Mouse (Mus musculus) limb, embryonic 11.5 days (tissue): Measurements from ENCODE around the gene Bicc1. TPM values are rescaled to one million over a fixed set of nuclear protein-coding genes. Genes with fewer than 3 reads are reported as not detected.
A peak's percentile ranks its signal among the peaks of the same experiment; 100 is the strongest.

Experiments
- ATAC-seq: fragments of 200-750 bp; cut with Nextera tagmentation; 2 replicates; pipeline ENCODE4 v1.8.0; 2017; ENCODE audit warnings: low read depth; ENCODE audit not compliant: insufficient number of reproducible peaks, low FRiP score, low TSS enrichment
- DNase-seq: peaks from one replicate; pipeline ENCODE4 v3.0.0-alpha.2; 2015; ENCODE audit warnings: low spot score
- H3K27ac ChIP-seq: fragments of 300-500 bp; sonication (generic); replicated peaks from 2 replicates; pipeline ENCODE4 v1.5.1; 2014; ENCODE audit warnings: low read depth, mild to moderate bottlenecking, low read length
- H3K27me3 ChIP-seq: fragments of 300-500 bp; sonication (generic); 2 replicates; pipeline ENCODE4 v1.6.1; 2014; ENCODE audit warnings: mild to moderate bottlenecking, low read length, mixed read lengths; ENCODE audit not compliant: control insufficient read depth, insufficient read depth
- H3K36me3 ChIP-seq: fragments of 300-500 bp; sonication (generic); 2 replicates; pipeline ENCODE4 v1.6.1; 2014; ENCODE audit warnings: mild to moderate bottlenecking, low read length, moderate library complexity, mixed read lengths; ENCODE audit not compliant: control insufficient read depth, insufficient read depth
- H3K4me1 ChIP-seq: fragments of 300-500 bp; sonication (generic); 2 replicates; pipeline ENCODE4 v1.6.1; 2014; ENCODE audit warnings: low read length, mixed read lengths; ENCODE audit not compliant: control insufficient read depth, insufficient read depth
- H3K4me2 ChIP-seq: fragments of 300-500 bp; sonication (generic); 2 replicates; pipeline ENCODE4 v1.6.1; 2014; ENCODE audit warnings: low read depth, mild to moderate bottlenecking, moderate library complexity; ENCODE audit not compliant: severe bottlenecking
- H3K4me3 ChIP-seq: fragments of 300-500 bp; sonication (generic); 2 replicates; pipeline ENCODE4 v1.5.1; 2014; ENCODE audit warnings: low read depth, low read length
- H3K9ac ChIP-seq: fragments of 300-500 bp; sonication (generic); 2 replicates; pipeline ENCODE4 v1.6.1; 2014; ENCODE audit warnings: mild to moderate bottlenecking, low read length
- H3K9me3 ChIP-seq: fragments of 300-500 bp; sonication (generic); 2 replicates; pipeline ENCODE4 v1.6.1; 2016; ENCODE audit warnings: low read length; ENCODE audit not compliant: control insufficient read depth
- WGBS: fragments of 180-500 bp; shearing (Covaris S2); extraction: QIAGEN DNeasy Blood & Tissue Kit; methylation state at CpG from one replicate; pipeline ENCODE4 v1.1.7; 2014; 5-methylcytosine and 5-hydroxymethylcytosine counted together
- polyA plus RNA-seq: library from polyadenylated mRNA; unstranded; fragments of >200 nt; fragmentation: Nextera tagmentation; extraction: Ambion mirVana; gene quantifications from 2 replicates; pipeline ENCODE4 v1.2.1, GENCODE M21; 2014

The Bicc1 gene
- polyA plus RNA-seq, 1 experiment from 2014 or later: 8.5 TPM

- no peak overlapping the region for H3K4me2 ChIP-seq
- H3K9ac ChIP-seq: no peak overlapping the region
- no peaks in the 10 kb centered on the region for H3K27me3 ChIP-seq
- no peak for DNase-seq
- no peaks in the 10 kb centered on the region for H3K4me1 ChIP-seq
- WGBS: 87% methylated on average over 6 of the region's 6 CpGs
- H3K36me3 ChIP-seq: no peaks in the 10 kb centered on the region
- no peaks in the 10 kb centered on the region for H3K9me3 ChIP-seq
- ATAC-seq: no peak
- no peak overlapping the region for H3K27ac ChIP-seq
- H3K4me3 ChIP-seq: no peak overlapping the region
These were observed 19.1 kb downstream of the Bicc1 start for GRCm38 (mm10) chr10:71140281-71140845.

GRCm38 (mm10) chr10:71138852-71139197 lies 20.7 kb downstream of the Bicc1 start:
- Histone ChIP-seq H3K36me3 (no peaks in the 10 kb centered on the region), H3K9ac (no peak overlapping the region), H3K27me3 (no peaks in the 10 kb centered on the region), H3K9me3 (no peaks in the 10 kb centered on the region), H3K27ac (no peak overlapping the region), H3K4me3 (no peak overlapping the region), H3K4me2 (no peak overlapping the region), H3K4me1 (no peaks in the 10 kb centered on the region)
- 79% methylated on average over 2 of the region's 2 CpGs for WGBS
- DNase-seq (no peak), ATAC-seq (no peak)

DNA sequence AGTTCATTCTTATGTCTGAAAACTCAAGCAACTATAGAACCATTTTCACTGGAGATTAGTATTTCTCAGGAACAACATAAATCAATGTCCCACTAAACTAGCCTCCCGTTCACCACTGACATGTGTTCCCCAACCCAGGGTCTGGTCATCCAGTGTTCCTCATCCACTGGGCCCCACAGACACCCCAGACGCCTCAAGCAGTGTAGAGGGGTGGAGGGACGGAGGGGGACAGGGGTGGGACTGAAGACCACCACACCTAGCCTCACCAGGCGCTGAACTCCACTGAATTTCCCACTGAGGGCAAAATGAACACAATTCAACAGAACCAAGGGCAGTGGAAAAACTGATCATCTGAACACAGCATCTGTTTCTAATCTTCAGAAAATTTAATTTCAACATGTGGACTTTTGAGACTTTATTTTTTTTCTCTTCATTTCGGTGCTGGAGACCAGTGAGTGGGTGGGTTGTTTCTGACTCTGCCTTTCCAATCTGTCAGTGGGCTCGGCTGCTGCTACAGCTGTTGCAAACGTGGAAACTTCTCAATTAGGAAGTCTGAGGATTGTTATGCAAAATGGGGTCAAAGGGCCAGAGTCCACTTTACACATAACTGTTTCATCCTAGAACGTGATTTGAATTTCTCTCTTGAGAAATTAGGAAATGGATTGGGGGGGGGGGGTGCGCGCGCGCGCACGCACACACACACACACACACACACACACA lies 21.2 kb downstream of the Bicc1 start:
- H3K4me2 ChIP-seq: no peak overlapping the region
- H3K9ac ChIP-seq: no peak overlapping the region
- no peaks in the 10 kb centered on the region for H3K27me3 ChIP-seq
- H3K36me3 ChIP-seq: no peaks in the 10 kb centered on the region
- H3K27ac ChIP-seq: no peak overlapping the region
- WGBS: 63% methylated on average over 14 of the region's 14 CpGs
- H3K9me3 ChIP-seq: no peaks in the 10 kb centered on the region
- DNase-seq: no peak
- no peaks in the 10 kb centered on the region for H3K4me1 ChIP-seq
- peak; percentile 65; the same call in 1 of the 2 replicates for ATAC-seq
- H3K4me3 ChIP-seq: no peak overlapping the region

DNA sequence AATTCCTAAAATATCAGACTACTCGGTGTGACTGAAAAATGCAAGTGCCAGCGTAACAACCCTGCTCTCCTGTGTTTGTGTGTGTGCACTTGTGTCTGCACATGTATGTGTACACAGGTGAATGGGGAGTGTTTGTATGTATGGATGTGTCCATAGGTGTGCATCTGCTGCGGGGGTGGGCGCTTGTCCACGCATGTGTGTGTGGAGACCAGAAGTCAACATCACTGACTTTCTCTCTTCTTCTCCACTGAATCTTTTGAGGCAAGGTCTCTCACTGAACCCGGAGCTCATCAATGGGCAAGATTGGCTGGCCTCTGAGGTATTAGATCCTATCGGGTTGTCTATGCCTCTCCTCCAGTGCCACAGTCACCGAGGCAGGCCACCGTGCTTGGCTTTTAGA lies 21.9 kb downstream of the Bicc1 start:
- WGBS: 93% methylated on average over 9 of the region's 9 CpGs
- DNase-seq (no peak), ATAC-seq (no peak)
- Histone ChIP-seq H3K9me3 (no peaks in the 10 kb centered on the region), H3K27ac (no peak overlapping the region), H3K9ac (no peak overlapping the region), H3K27me3 (no peaks in the 10 kb centered on the region), H3K4me1 (no peaks in the 10 kb centered on the region), H3K4me2 (no peak overlapping the region), H3K36me3 (no peaks in the 10 kb centered on the region), H3K4me3 (no peak overlapping the region)

DNA sequence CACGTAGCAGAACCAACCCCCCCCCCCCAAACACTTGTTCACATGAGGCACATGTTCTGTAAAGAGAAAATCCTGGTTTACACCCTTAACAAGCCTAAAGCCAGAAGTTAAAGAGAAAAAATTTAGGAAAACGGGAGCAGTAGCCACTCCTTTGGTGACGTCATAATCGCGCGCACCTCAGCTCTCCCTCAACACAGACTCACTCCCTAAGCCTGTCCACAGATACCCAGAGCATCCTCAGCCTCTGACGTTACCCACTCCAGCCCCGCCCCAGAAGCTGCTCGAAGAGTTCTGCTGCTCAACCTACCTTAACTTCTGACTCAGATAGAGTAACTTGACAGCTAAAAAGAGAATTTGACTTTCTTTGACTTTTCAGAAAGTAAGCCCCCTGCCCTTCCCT lies 28.2 kb downstream of the Bicc1 start:
- Histone ChIP-seq H3K4me2 (no peak overlapping the region), H3K27ac (no peak overlapping the region), H3K4me3 (no peak overlapping the region), H3K36me3 (no peaks in the 10 kb centered on the region), H3K27me3 (no peaks in the 10 kb centered on the region), H3K9me3 (no peaks in the 10 kb centered on the region), H3K4me1 (peaks cover 3% of the 10 kb centered on the region; the same call in 1 of the 2 replicates), H3K9ac (no peak overlapping the region)
- DNase-seq: no peak
- 67% methylated on average over 9 of the region's 9 CpGs for WGBS
- ATAC-seq: no peak

DNA sequence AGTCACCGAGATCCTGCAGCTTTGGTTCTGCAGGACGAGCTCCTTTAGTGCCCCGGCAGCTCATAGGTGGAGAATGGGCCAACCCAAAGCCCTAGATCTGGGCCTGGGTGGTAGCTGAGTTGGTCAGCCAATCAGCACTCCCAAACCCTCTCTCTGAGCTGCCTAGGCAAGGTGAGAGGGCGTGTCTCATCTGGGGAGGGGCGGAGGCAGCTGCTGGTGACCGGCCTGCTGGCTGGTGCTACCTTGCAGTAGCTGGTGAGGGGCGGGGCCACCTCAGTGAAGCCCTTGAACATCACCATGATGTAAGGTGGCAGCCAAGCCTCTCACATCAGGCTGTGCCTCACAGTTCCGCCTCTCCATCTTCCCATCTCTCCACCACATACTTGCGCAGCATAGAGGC lies 29.2 kb downstream of the Bicc1 start:
- Histone ChIP-seq H3K27ac (no peak overlapping the region), H3K4me3 (no peak overlapping the region), H3K4me2 (no peak overlapping the region), H3K4me1 (peaks cover 3% of the 10 kb centered on the region; the same call in 1 of the 2 replicates), H3K27me3 (no peaks in the 10 kb centered on the region), H3K9me3 (no peaks in the 10 kb centered on the region), H3K9ac (no peak overlapping the region), H3K36me3 (no peaks in the 10 kb centered on the region)
- DNase-seq: no peak
- no peak for ATAC-seq
- WGBS: 44% methylated on average over 9 of the region's 9 CpGs

DNA sequence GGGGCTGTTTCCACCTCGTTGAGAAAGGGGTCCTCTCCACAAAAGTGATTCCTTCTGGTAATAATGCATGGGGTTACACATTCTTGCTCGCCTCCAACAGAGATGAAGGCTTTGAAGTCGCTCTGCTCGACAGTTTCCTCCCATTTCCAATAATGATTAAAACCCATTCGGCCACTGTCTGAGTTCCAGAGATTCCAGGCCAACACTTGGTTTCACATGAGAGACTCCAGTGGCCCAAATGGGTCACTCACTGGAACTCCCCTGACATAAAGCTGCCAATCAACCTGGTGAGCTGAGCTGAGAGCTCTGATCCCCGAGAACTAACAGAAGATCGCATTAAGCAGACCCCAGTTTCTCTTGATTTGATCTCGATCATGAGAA lies 31.6 kb downstream of the Bicc1 start:
- Histone ChIP-seq H3K27me3 (no peaks in the 10 kb centered on the region), H3K4me1 (peaks cover 3% of the 10 kb centered on the region; the same call in 1 of the 2 replicates), H3K4me2 (no peak overlapping the region), H3K9ac (no peak overlapping the region), H3K4me3 (no peak overlapping the region), H3K36me3 (no peaks in the 10 kb centered on the region), H3K27ac (no peak overlapping the region), H3K9me3 (no peaks in the 10 kb centered on the region)
- ATAC-seq (no peak), DNase-seq (no peak)
- WGBS: 36% methylated on average over 8 of the region's 8 CpGs

GRCm38 (mm10) chr10:71127278-71127950 lies 32.1 kb downstream of the Bicc1 start:
- Histone ChIP-seq H3K27ac (no peak overlapping the region), H3K4me3 (no peak overlapping the region), H3K4me1 (peaks cover 3% of the 10 kb centered on the region; the same call in 1 of the 2 replicates), H3K36me3 (no peaks in the 10 kb centered on the region), H3K4me2 (no peak overlapping the region), H3K27me3 (no peaks in the 10 kb centered on the region), H3K9me3 (no peaks in the 10 kb centered on the region), H3K9ac (no peak overlapping the region)
- no peak for DNase-seq
- ATAC-seq: no peak
- 71% methylated on average over 13 of the region's 13 CpGs for WGBS
